Mouse (Mus musculus): ENCODE data around the gene Lman1l.

DNA sequence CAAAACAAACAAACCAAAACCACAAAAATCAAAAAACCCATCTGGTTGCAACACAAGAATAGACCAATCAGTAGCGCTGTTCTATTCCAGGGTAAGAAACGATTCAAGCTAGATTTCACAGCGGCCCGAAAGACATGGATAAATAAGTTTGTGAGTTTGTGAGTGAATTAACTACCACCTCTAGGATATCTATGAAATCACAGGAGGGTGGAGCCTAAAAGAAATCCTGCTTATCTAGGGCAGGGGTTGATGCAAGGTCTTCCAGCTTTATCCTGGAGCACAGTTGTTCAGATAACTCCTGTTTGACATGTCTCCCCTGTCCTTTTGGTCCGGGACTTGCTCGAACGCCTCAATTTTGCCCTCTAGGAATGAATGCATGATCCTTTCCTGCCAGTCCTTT is 60.3 kb downstream of the Lman1l start:
- no peak for TF ChIP-seq POLR2A (IDR thresholded peaks at IDR 0.05; ENCODE audit: borderline replicate concordance, low read depth, low read length)
- TF ChIP-seq CTCF (IDR thresholded peaks at IDR 0.05; ENCODE audit: low read depth, low read length) = no peak
